Mouse (Mus musculus) forebrain, embryonic 11.5 days (tissue): ENCODE measurements around the gene Zfp57. TPM values are rescaled to one million over a fixed set of nuclear protein-coding genes. Genes with fewer than 3 reads are reported as not detected.

Experiments used
- ATAC-seq: fragments of 200-750 bp; cut with Nextera tagmentation; replicated peaks from 2 replicates; pipeline ENCODE4 v1.8.0; 2017; ENCODE audit warnings: moderate TSS enrichment; ENCODE audit not compliant: low FRiP score
- DNase-seq: peaks from one replicate; pipeline ENCODE4 v3.0.0-alpha.2; 2017; ENCODE audit warnings: low spot score
- H3K27ac ChIP-seq: fragments of 300-500 bp; sonication (generic); 2 replicates; pipeline ENCODE4 v1.5.1; 2014; ENCODE audit warnings: low read depth, low read length
- H3K27me3 ChIP-seq: fragments of 300-500 bp; sonication (generic); 2 replicates; pipeline ENCODE4 v1.6.1; 2014; ENCODE audit warnings: mild to moderate bottlenecking, low read length, mixed read lengths; ENCODE audit not compliant: control insufficient read depth, insufficient read depth
- H3K36me3 ChIP-seq: fragments of 300-500 bp; sonication (generic); 2 replicates; pipeline ENCODE4 v1.6.1; 2014; ENCODE audit warnings: mild to moderate bottlenecking, low read length, moderate library complexity, mixed read lengths; ENCODE audit not compliant: control insufficient read depth, insufficient read depth
- H3K4me1 ChIP-seq: fragments of 300-500 bp; sonication (generic); replicated peaks from 2 replicates; pipeline ENCODE4 v1.6.1; 2014; ENCODE audit warnings: low read length, mixed read lengths; ENCODE audit not compliant: control insufficient read depth, insufficient read depth
- H3K4me2 ChIP-seq: fragments of 300-500 bp; sonication (generic); 2 replicates; pipeline ENCODE4 v1.6.1; 2014; ENCODE audit warnings: low read depth, mild to moderate bottlenecking, low read length, moderate library complexity, mixed read lengths; ENCODE audit not compliant: severe bottlenecking
- H3K4me3 ChIP-seq: fragments of 300-500 bp; sonication (generic); 2 replicates; pipeline ENCODE4 v1.5.1; 2014; ENCODE audit warnings: low read depth, low read length
- H3K9ac ChIP-seq: fragments of 300-500 bp; sonication (generic); 2 replicates; pipeline ENCODE4 v1.6.1; 2014; ENCODE audit warnings: low read length
- H3K9me3 ChIP-seq: fragments of 300-500 bp; sonication (generic); 2 replicates; pipeline ENCODE4 v1.6.1; 2016; ENCODE audit warnings: low read length, mixed read lengths; ENCODE audit not compliant: control insufficient read depth
- WGBS: fragments of 180-500 bp; shearing (Covaris S2); extraction: QIAGEN DNeasy Blood & Tissue Kit; methylation state at CpG from one replicate; pipeline ENCODE4 v1.1.7; 2014; 5-methylcytosine and 5-hydroxymethylcytosine counted together
- polyA plus RNA-seq: library from polyadenylated mRNA; unstranded; fragments of >200 nt; fragmentation: Nextera tagmentation; extraction: Ambion mirVana; gene quantifications from 2 replicates; pipeline ENCODE4 v1.2.1, GENCODE M21; 2014

The Zfp57 gene
- polyA plus RNA-seq, 1 experiment from 2014 or later = 142 TPM

DNA sequence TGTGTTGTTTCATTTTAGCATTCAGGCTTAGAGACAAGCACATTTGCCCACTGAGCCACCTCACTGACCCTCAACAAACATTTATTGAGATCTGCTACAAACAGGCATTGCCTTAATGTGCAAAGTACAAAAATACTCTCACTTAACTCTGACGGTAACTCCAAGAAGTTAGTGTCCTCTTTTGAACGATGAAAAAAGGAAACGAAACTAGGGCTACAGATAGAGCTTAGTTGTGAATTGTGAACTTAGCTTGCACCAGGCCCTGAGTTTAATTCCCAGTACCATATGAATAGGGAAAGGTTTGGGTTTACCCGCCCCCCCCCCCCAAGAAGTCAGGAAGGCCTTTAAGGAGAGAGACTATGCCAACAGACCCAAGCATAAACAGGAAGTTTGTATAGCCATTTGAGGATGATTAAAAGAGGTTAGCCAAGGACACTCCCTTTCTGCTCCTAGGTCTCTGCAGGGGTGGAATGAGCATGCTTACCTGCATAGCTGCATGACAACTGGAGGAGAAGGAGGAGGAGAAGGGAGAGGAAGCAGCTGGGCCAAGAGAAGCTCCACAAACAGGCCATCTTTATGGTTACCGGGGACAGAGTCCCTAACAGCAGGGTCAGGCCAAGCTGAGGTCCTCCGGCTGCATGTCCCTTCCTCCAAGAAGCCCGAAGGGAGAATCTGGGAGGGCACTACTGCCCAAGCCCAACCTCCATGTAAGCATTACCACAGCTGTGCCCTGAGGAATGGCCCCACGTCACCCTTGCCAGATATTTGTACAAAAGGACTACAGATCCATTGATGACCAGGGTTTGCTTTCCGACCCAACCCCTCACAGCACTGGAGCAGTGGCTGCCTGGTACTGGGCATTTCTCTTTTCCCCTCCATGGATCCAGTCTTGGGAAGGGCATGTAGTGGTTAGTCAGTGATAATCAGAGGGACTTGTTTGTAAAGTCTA lies 21.9 kb downstream of the Zfp57 start, which contains the start of gene Mog:
Mog (minus strand) TSS at position 771 of the 949 bp plus-strand sequence.
- DNase-seq (no peak), ATAC-seq (no peak)
- no peaks in the 10 kb centered on the region for H3K9me3 ChIP-seq
- H3K4me2 ChIP-seq = no peak within 1 kb of the TSS
- no peak within 1 kb of the TSS for H3K9ac ChIP-seq
- 73% methylated on average over 9 of the region's 9 CpGs for WGBS
- no peaks in the 10 kb centered on the region for H3K36me3 ChIP-seq
- H3K4me3 ChIP-seq = no peak within 1 kb of the TSS
- no peaks in the 10 kb centered on the region for H3K27me3 ChIP-seq
- no peaks in the 10 kb centered on the region for H3K4me1 ChIP-seq
- H3K27ac ChIP-seq = no peak within 1 kb of the TSS

GRCm38 (mm10) chr17:37026425-37026824 lies 25.5 kb downstream of the Zfp57 start:
- no peak overlapping the region for H3K9ac ChIP-seq
- WGBS = 69% methylated on average over 2 of the region's 2 CpGs
- no peak overlapping the region for H3K4me3 ChIP-seq
- no peak overlapping the region for H3K4me2 ChIP-seq
- H3K4me1 ChIP-seq = no peaks in the 10 kb centered on the region; the same call in 1 of the 2 replicates
- no peaks in the 10 kb centered on the region for H3K27me3 ChIP-seq
- H3K36me3 ChIP-seq = no peaks in the 10 kb centered on the region
- H3K27ac ChIP-seq = no peak overlapping the region
- no peak for ATAC-seq
- DNase-seq = no peak
- no peaks in the 10 kb centered on the region for H3K9me3 ChIP-seq

GRCm38 (mm10) chr17:37027486-37027885 lies 26.5 kb downstream of the Zfp57 start:
- no peaks in the 10 kb centered on the region for H3K9me3 ChIP-seq
- H3K27ac ChIP-seq = peak overlapping the region; percentile 97; the same call in 1 of the 2 replicates
- WGBS = 95% methylated on average over 4 of the region's 4 CpGs
- H3K4me1 ChIP-seq = no peaks in the 10 kb centered on the region; the same call in 1 of the 2 replicates
- DNase-seq (no peak), ATAC-seq (no peak)
- no peak overlapping the region for H3K4me2 ChIP-seq
- H3K4me3 ChIP-seq = no peak overlapping the region
- no peaks in the 10 kb centered on the region for H3K36me3 ChIP-seq
- no peak overlapping the region for H3K9ac ChIP-seq
- no peaks in the 10 kb centered on the region for H3K27me3 ChIP-seq

DNA sequence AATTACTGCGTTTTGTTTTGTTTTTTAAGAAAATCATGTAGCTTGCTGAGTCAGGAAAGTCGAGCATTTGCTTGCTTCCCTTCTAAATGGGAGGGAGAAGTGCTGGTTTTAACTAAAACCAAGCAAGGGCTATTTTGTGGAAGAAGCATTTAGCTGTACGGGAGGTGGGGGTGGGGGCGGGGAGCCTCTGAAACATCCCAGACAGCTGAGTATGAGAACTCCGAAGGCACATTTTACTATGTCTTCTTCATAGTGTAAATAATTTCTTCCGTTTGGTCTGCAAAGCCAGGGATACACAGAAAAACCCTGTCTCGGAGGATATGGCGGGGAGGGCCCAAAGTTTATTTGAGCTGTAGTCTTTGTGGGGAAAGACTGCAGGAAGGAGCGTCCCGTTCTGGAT lies 27.2 kb downstream of the Zfp57 start:
- DNase-seq = no peak
- H3K27me3 ChIP-seq = no peaks in the 10 kb centered on the region
- no peaks in the 10 kb centered on the region for H3K9me3 ChIP-seq
- ATAC-seq = no peak; the same call in 1 of the 2 replicates
- no peaks in the 10 kb centered on the region for H3K36me3 ChIP-seq
- peak overlapping the region; percentile 39 for H3K9ac ChIP-seq
- peak overlapping the region; percentile 46 for H3K4me2 ChIP-seq
- peak overlapping the region; percentile 36 for H3K4me3 ChIP-seq
- no peaks in the 10 kb centered on the region; the same call in 1 of the 2 replicates for H3K4me1 ChIP-seq
- peak overlapping the region; percentile 97 for H3K27ac ChIP-seq
- 4% methylated on average over 10 of the region's 10 CpGs for WGBS

DNA sequence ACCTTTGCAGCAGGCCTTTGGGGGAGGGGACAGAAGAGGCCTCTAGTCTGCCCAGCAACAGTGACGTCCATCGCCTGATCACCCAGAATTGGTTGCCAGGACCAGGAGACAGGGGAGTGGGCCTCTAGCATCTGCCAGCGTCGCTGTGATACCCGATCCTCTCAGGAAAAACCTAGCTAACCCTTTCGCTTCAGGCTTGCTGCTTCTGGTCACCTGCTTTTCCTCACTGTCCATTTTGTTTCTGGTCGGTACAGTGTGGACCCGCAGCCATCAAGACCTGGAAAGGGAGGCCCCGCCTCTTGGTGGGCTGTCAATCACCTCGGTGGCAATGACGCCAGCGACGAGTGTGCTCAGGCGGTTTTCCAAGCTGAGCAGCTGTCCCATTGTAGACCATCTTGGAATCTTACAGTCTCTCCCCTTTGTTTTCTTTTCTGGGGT lies 27.7 kb downstream of the Zfp57 start:
- Histone ChIP-seq H3K4me1 (no peaks in the 10 kb centered on the region; the same call in 1 of the 2 replicates), H3K9me3 (no peaks in the 10 kb centered on the region), H3K27me3 (no peaks in the 10 kb centered on the region), H3K4me3 (peak overlapping the region; percentile 36), H3K4me2 (peak overlapping the region; percentile 46), H3K27ac (peak overlapping the region; percentile 97), H3K9ac (peak overlapping the region; percentile 39), H3K36me3 (no peaks in the 10 kb centered on the region)
- under 1% methylated on average over 14 of the region's 14 CpGs for WGBS
- peak; percentile 97 for DNase-seq
- ATAC-seq = peak; percentile 99

- Histone ChIP-seq H3K27me3 (no peaks in the 10 kb centered on the region), H3K27ac (peak overlapping the region; percentile 97), H3K4me1 (no peaks in the 10 kb centered on the region; the same call in 1 of the 2 replicates), H3K4me3 (peak overlapping the region; percentile 36), H3K4me2 (peak overlapping the region; percentile 46), H3K9ac (peak overlapping the region; percentile 39), H3K9me3 (no peaks in the 10 kb centered on the region), H3K36me3 (no peaks in the 10 kb centered on the region)
- ATAC-seq = peak; percentile 23
- no peak for DNase-seq
- WGBS = 67% methylated on average over 7 of the region's 8 CpGs
Observed at GRCm38 (mm10) chr17:37029162-37029561, 28.2 kb downstream of the Zfp57 start.

DNA sequence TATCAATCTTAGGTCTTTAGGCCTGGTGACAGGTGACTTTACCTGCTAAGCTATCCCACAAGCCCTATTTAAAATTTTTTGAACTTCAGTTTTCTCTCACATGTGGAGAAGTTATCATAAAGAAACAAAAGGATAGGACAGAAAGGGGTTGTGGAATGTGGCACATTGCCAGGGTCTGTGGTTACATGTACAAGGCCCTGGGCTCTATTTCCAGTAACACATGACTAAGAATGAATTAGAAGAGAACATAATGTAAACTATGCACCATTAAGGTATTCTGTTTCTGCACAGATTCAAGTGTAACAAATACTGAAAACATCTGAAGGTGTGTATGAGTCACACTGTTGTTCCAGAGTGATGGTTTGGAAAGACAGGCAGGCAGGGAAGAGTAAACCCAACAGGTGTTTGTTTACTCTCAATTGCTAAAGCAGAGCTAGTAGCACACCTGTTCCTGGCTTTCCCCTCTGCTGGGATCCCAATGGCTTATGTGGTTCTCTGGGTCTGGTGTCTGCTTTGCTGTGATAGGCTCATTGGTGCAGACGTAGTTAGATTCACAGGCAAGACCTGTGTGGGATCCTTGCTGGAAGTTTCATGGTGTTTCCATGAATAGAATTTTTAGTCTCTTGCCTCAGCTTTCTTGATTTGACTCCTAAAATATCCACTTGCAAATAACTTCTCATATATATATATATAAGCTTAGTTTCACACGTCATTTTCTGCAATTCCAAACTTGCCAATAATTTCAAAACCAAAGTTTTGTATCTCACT lies 38.3 kb downstream of the Zfp57 start:
- Histone ChIP-seq H3K27me3 (no peaks in the 10 kb centered on the region), H3K36me3 (no peaks in the 10 kb centered on the region), H3K9me3 (no peaks in the 10 kb centered on the region), H3K4me3 (no peak overlapping the region), H3K9ac (no peak overlapping the region), H3K4me1 (no peaks in the 10 kb centered on the region), H3K4me2 (no peak overlapping the region), H3K27ac (no peak overlapping the region)
- DNase-seq (no peak), ATAC-seq (no peak)
- WGBS = 70% methylated on average over 2 of the region's 2 CpGs

DNA sequence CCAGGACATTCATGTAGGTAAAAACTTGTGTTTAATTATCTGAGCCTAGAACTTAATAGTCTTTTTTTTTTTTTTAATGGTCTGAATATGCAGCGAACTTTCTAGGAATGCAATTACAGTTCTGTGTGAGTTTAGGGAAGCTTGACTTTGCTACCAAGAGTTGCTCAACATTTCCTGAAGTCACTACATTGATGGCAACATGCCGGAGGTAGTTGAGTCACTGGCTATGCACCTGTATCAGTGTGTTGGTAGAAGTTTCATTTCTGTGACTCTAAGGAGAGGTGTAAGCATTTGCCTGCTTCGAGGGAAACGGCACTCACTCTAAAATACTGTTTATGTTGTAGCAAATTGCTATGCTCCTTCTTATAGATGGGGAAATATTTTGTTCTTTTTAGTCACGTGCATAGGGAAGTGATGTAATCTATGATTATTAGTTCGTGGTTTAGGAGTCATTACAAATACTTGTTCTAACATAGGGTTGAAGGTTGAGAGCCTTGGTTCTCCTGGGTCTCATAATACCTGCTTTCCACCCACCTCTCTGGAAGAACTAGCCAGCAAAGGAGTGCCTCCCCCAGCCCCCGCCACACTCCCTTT lies 43.8 kb downstream of the Zfp57 start:
- H3K4me1 ChIP-seq = peaks cover 13% of the 10 kb centered on the region
- H3K9ac ChIP-seq = peak overlapping the region; percentile 94
- H3K27me3 ChIP-seq = peaks cover 10% of the 10 kb centered on the region
- no peak overlapping the region for H3K27ac ChIP-seq
- peak overlapping the region; percentile 78 for H3K4me3 ChIP-seq
- no peaks in the 10 kb centered on the region for H3K36me3 ChIP-seq
- 87% methylated on average over 7 of the region's 7 CpGs for WGBS
- ATAC-seq (no peak), DNase-seq (no peak)
- H3K4me2 ChIP-seq = peak overlapping the region; percentile 92; the same call in 1 of the 2 replicates
- no peaks in the 10 kb centered on the region for H3K9me3 ChIP-seq
